Mouse (Mus musculus) intestine, postnatal 0 days (tissue): Measurements from ENCODE around the gene Cds1. TPM values are rescaled to one million over a fixed set of nuclear protein-coding genes. Genes with fewer than 3 reads are reported as not detected.

Experiments used
- ATAC-seq: fragments of 200-750 bp; cut with Nextera tagmentation; 2 replicates; pipeline ENCODE4 v1.8.0; 2017; ENCODE audit warnings: mild to moderate bottlenecking, moderate TSS enrichment, moderate library complexity
- H3K27ac ChIP-seq: fragments of 300-500 bp; sonication (generic); 2 replicates; pipeline ENCODE4 v1.5.1; 2014; ENCODE audit warnings: mild to moderate bottlenecking, low read depth, low read length, moderate library complexity
- H3K27me3 ChIP-seq: fragments of 300-500 bp; sonication (generic); replicated peaks from 2 replicates; pipeline ENCODE4 v1.6.1; 2014; ENCODE audit warnings: low read length, mixed read lengths; ENCODE audit not compliant: control insufficient read depth, insufficient read depth
- H3K36me3 ChIP-seq: fragments of 300-500 bp; sonication (generic); 2 replicates; pipeline ENCODE4 v1.6.1; 2014; ENCODE audit warnings: mild to moderate bottlenecking, moderate library complexity; ENCODE audit not compliant: control insufficient read depth, insufficient read depth
- H3K4me1 ChIP-seq: fragments of 300-500 bp; sonication (generic); replicated peaks from 2 replicates; pipeline ENCODE4 v1.6.1; 2014; ENCODE audit warnings: antibody characterized with exemption, low read length, mixed read lengths; ENCODE audit not compliant: control insufficient read depth, insufficient read depth
- H3K4me2 ChIP-seq: fragments of 300-500 bp; sonication (generic); replicated peaks from 2 replicates; pipeline ENCODE4 v1.6.1; 2014; ENCODE audit warnings: low read depth, mild to moderate bottlenecking, moderate library complexity
- H3K4me3 ChIP-seq: fragments of 300-500 bp; sonication (generic); 2 replicates; pipeline ENCODE4 v1.5.1; 2014; ENCODE audit warnings: low read depth, low read length
- H3K9ac ChIP-seq: fragments of 300-500 bp; sonication (generic); 2 replicates; pipeline ENCODE4 v1.6.1; 2014; ENCODE audit warnings: mild to moderate bottlenecking, low read depth, low read length
- H3K9me3 ChIP-seq: fragments of 300-500 bp; sonication (generic); 2 replicates; pipeline ENCODE4 v1.6.1; 2016; ENCODE audit warnings: mixed run types; ENCODE audit not compliant: control insufficient read depth
- CTCF ChIP-seq: sonication (generic); IDR thresholded peaks from 2 replicates; pipeline ENCODE4 v1.5.1; 2016; ENCODE audit warnings: low read depth, mild to moderate bottlenecking, control low read depth, antibody characterized with exemption, moderate library complexity
- WGBS: fragments of 180-500 bp; shearing (Covaris S2); extraction: QIAGEN DNeasy Blood & Tissue Kit; methylation state at CpG from one replicate; pipeline ENCODE4 v1.1.7; 2014; 5-methylcytosine and 5-hydroxymethylcytosine counted together
- polyA plus RNA-seq: library from polyadenylated mRNA; unstranded; fragments of >200 nt; fragmentation: Nextera tagmentation; extraction: Ambion mirVana; gene quantifications from 2 replicates; pipeline ENCODE4 v1.2.1, GENCODE M21; 2015

Gene Cds1
- 31.9 and 32.2 TPM in 2 replicates for polyA plus RNA-seq

DNA sequence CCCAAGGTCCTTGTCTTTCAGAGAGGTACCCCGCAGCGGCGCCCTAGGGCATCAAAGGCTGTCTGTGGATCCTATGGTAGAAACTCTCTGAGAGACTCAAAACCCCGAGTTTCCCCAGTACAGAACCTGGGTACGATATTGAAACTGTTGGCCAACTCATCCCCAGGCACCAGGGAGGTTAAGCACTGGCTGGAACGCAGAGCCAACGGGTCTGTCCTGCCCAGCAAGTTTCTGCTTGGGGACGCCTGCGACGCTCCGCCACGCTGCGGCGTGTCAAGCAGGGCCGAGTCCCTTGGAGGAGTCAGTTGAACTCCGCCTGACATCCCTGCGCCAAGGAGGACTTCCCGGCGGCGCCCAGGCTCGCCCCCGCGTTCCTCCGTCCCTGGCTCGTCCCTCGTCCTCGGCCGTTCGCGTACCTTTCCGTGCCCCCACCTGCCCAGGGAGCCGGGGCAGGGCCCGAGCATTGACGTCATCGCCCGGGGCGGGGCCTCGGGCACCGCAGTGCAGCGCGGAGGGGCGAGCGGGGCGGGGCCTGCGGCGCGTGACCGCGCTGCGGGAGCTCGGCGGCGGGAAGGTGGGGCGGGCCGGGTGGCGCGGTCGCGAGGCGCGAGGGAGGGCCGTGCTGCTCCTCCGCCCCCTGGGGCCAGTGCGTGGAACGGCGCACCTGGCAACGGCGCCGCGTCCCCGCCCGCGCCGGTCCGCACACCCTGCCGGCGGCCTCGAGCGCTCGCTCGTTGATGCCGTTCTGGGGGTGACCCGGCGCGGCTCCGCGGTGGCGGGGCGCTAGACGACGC is at the start of gene Cds1:
Gene Cds1, plus strand, starts transcription at position 577 of the 794 bp plus-strand sequence.
- Histone ChIP-seq H3K36me3 (no peaks in the 10 kb centered on the region), H3K9ac (peak within 1 kb of the TSS; percentile 79), H3K4me1 (peaks cover 2% of the 10 kb centered on the region; the same call in 1 of the 2 replicates), H3K4me3 (peak within 1 kb of the TSS; percentile 86), H3K27ac (peak within 1 kb of the TSS; percentile 88), H3K27me3 (no peaks in the 10 kb centered on the region), H3K9me3 (no peaks in the 10 kb centered on the region), H3K4me2 (peak within 1 kb of the TSS; percentile 99)
- ATAC-seq, result peak; percentile 88
- under 1% methylated on average over 80 of the region's 91 CpGs for WGBS
- peak; percentile 34 for TF ChIP-seq CTCF

DNA sequence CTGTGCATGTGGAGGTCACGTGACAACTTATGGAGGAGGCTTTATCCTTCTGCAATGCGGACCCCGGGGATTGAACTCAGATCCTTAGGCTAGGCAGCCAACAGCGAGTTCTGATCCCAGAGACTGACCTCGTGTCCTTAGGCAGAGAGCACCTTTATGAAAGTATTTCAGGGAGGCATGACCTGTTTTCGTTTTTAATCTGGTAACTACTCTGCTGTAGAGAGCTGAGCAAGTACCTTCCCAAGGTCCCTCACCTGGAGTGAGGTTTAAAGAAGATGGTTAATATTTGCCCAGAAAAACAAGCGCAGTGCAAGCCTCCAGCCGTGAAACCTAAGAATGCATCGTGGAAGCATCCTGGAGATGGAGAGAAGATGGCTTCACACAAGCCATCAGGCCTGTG is 40.7 kb upstream of the Cds1 start:
- Histone ChIP-seq H3K9ac (no peak overlapping the region), H3K36me3 (no peaks in the 10 kb centered on the region), H3K4me1 (no peaks in the 10 kb centered on the region), H3K27me3 (no peaks in the 10 kb centered on the region), H3K4me3 (no peak overlapping the region), H3K4me2 (no peak overlapping the region), H3K27ac (no peak overlapping the region), H3K9me3 (no peaks in the 10 kb centered on the region)
- ATAC-seq, result no peak
- no peak for TF ChIP-seq CTCF
- WGBS, result 80% methylated on average over 9 of the region's 9 CpGs

DNA sequence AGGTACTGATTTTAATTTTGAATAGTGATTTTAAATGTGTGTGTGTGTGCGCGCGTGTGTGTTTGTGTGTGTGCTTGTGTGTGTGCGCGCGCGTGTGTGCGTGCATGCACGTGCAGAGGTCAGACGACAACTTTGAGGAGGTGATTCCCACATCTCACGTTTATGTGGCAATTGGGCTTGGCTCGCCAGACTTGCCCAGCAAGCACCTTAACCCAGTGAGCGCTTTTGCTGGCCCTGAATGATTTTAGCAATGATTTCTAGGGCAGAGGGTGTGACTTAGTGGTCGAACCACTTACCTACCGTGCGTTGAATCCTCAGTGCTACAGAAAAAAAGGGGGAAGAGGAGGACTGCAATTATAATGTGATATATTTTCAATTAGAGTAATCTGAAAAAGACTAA is 40.2 kb upstream of the Cds1 start:
- Histone ChIP-seq H3K4me2 (no peak overlapping the region), H3K9me3 (no peaks in the 10 kb centered on the region), H3K9ac (no peak overlapping the region), H3K27ac (no peak overlapping the region), H3K4me3 (no peak overlapping the region), H3K36me3 (no peaks in the 10 kb centered on the region), H3K27me3 (no peaks in the 10 kb centered on the region), H3K4me1 (no peaks in the 10 kb centered on the region)
- no peak for TF ChIP-seq CTCF
- ATAC-seq, result no peak
- WGBS, result 90% methylated on average over 16 of the region's 16 CpGs

DNA sequence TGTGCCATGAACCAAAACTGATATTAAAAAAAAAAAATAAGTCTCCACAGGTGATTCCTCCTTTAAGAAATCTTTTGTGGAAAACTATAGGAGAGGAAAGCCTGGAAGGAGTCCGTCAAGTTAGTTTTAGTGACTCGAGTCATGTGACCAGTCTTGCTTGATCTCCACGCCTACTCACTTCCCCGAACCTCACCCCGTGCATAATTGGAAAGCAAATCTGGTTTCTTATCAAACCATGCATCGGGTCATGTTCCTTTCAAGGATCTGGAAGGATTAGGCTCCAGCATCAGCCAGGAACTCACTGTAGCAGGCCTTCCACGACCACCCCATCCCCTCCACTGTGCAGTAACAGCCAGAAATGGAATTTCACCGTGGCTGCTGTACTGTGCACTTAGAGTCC is 39.2 kb upstream of the Cds1 start:
- Histone ChIP-seq H3K9ac (no peak overlapping the region), H3K9me3 (no peaks in the 10 kb centered on the region), H3K27ac (no peak overlapping the region), H3K4me3 (no peak overlapping the region), H3K4me1 (no peaks in the 10 kb centered on the region), H3K27me3 (no peaks in the 10 kb centered on the region), H3K4me2 (no peak overlapping the region), H3K36me3 (no peaks in the 10 kb centered on the region)
- 49% methylated on average over 8 of the region's 8 CpGs for WGBS
- no peak for TF ChIP-seq CTCF
- no peak for ATAC-seq

DNA sequence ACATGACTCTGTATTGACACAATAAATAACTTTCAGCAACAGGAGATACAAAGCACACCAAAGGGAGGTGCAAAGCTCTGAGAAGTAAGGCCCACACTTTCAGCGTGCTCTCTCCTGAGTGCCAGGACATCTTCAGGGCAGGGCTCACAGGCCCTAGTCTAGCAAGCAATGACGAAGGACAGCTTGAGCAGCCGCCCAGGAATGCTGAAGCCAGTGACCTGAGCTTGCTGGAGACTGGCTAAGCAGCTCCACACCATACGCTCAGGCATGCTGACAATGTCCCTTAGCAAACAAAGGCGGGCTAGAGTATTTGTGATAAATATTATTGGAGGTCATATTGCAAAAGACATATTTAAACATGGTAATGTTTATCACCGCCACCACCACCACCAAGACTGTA is 38.6 kb upstream of the Cds1 start:
- Histone ChIP-seq H3K27ac (no peak overlapping the region), H3K27me3 (no peaks in the 10 kb centered on the region), H3K9ac (no peak overlapping the region), H3K36me3 (no peaks in the 10 kb centered on the region), H3K4me1 (no peaks in the 10 kb centered on the region), H3K4me3 (no peak overlapping the region), H3K9me3 (no peaks in the 10 kb centered on the region), H3K4me2 (no peak overlapping the region)
- no peak for TF ChIP-seq CTCF
- WGBS, result 62% methylated on average over 6 of the region's 6 CpGs
- ATAC-seq, result no peak

DNA sequence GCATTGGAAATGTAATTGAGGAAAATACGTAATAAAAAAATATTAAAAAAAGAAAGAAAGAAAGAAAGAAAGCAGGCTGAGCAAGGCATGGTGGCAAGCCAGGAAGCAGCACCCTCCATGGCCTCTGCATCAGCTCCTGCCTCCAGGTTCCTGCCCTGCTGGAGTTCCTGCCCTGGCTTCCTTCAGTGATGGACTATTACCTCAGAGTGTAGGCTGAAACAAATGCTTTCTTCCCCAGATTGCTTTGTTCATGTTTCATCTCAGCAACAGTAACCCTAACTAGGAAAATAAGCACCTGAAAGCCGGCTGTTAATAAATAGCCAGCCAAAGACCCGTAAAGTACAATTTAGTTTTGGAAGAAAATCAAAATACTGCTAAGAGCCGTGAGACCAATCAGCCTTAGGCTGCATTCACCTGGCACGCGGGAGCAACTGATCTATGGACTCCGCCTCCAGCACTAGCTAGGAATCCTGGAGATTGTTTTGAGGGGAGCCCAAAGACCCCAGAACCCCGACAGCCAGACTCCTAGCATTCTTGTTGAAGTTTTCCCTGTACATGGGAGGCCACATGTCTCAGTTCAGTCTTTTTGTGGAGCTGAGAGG is 36.5 kb upstream of the Cds1 start:
- no peaks in the 10 kb centered on the region for H3K4me1 ChIP-seq
- no peaks in the 10 kb centered on the region for H3K27me3 ChIP-seq
- TF ChIP-seq CTCF, result no peak
- no peak overlapping the region for H3K4me3 ChIP-seq
- 56% methylated on average over 8 of the region's 8 CpGs for WGBS
- no peak overlapping the region for H3K4me2 ChIP-seq
- no peaks in the 10 kb centered on the region for H3K9me3 ChIP-seq
- no peaks in the 10 kb centered on the region for H3K36me3 ChIP-seq
- ATAC-seq, result no peak
- no peak overlapping the region for H3K9ac ChIP-seq
- H3K27ac ChIP-seq, result no peak overlapping the region
